Mouse (Mus musculus): Measurements from ENCODE around the gene Clpsl2. TPM values are rescaled to one million over a fixed set of nuclear protein-coding genes. Genes with fewer than 3 reads are reported as not detected.
"Not testable (repeated sequence)": the region's sequence is repeated elsewhere in the genome, so short reads cannot be mapped to it uniquely, and the experiment has no call there.

Gene Clpsl2
- polyA plus RNA-seq, 1 experiment from 2014 or later: not detected

DNA sequence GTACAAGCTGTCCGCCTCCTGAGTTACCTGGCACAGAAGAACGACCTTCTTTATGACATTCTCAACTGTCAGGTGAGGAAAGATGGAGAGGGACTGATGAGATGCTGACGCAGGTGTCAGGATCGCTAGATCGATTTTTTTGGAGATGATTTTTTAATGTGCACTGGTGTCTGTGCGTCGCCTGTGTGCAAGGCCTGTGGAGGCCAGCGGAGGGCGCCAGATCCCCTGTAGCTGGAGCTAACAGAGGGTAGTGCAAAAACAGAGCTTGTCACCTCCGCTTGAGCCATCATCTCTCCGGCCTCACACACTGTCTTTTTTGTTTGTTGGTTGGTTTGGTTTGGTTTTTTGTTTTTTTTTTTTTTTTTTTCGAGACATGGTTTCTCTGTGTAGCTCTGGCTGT lies 11.3 kb upstream of the Clpsl2 start:
- H3K4me1 ChIP-seq (ENCODE audit: control insufficient read depth, insufficient read depth, low read length): no peaks in the 10 kb centered on the region
- H3K9ac ChIP-seq (replicated peaks; ENCODE audit: low read depth, low read length): no peak overlapping the region
- no peaks in the 10 kb centered on the region for H3K9me3 ChIP-seq (ENCODE audit: control insufficient read depth, low read length)
- ATAC-seq (ENCODE audit: low read depth): no peak
- H3K27me3 ChIP-seq (ENCODE audit: control insufficient read depth, insufficient read depth, low read length): no peaks in the 10 kb centered on the region
- H3K36me3 ChIP-seq (ENCODE audit: control insufficient read depth, insufficient read depth, low read length): no peaks in the 10 kb centered on the region
- H3K4me2 ChIP-seq (ENCODE audit: low read depth, low read length): no peak overlapping the region
- H3K27ac ChIP-seq (ENCODE audit: low read depth, low read length): no peak overlapping the region
- no peak overlapping the region for H3K4me3 ChIP-seq (ENCODE audit: low read depth, low read length)
- 48% methylated on average over 12 of the region's 12 CpGs for WGBS

DNA sequence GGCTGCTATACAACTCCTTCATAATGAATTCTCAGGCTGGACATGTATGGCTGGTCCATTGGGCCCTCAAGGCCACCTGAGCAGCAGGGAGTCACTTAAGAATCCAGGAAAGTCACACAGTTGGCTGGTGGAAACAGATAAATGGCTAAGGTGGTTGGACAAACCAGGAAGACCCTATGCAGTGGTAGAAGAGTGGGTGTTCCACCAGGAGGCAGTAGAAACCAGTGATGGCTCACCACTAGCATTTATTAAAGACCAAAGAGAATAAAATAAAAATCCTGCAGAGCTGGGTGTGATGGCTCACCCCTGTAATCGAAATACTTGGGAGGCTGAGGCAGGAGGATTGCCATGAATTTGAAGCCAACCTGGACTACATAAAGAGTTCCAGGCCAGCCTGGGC lies 2.3 kb upstream of the Clpsl2 start:
- no peak overlapping the region for H3K4me3 ChIP-seq (ENCODE audit: low read depth, low read length)
- no peak overlapping the region for H3K4me2 ChIP-seq (ENCODE audit: low read depth, low read length)
- 73% methylated on average over 1 of the region's 1 CpGs for WGBS
- H3K4me1 ChIP-seq (ENCODE audit: control insufficient read depth, insufficient read depth, low read length): no peaks in the 10 kb centered on the region
- H3K27me3 ChIP-seq (ENCODE audit: control insufficient read depth, insufficient read depth, low read length): no peaks in the 10 kb centered on the region
- H3K27ac ChIP-seq (ENCODE audit: low read depth, low read length): no peak overlapping the region
- H3K36me3 ChIP-seq (ENCODE audit: control insufficient read depth, insufficient read depth, low read length): no peaks in the 10 kb centered on the region
- H3K9me3 ChIP-seq (ENCODE audit: control insufficient read depth, low read length): no peaks in the 10 kb centered on the region
- H3K9ac ChIP-seq (replicated peaks; ENCODE audit: low read depth, low read length): no peak overlapping the region
- no peak for ATAC-seq (ENCODE audit: low read depth)

DNA sequence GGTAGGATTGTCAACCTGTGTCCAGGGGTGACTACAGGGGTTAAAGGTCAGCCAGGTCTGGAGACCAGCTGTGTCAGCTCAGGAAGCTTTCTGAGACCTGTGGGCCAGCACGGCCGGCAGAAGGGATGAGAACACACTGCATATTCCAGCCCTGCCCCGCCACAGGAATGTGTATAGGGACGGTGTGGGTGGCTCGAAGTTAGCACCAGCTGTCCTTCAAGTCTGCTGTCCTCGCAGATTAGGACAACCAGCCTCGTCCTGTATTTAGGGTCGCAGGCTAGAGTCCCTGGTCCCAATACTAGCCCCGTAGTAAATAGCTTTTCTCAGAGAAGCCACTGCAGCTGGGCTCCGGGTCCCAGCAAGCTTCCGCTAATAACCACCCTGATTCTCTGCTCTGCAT lies 661 bp upstream of the Clpsl2 start:
- no peaks in the 10 kb centered on the region for H3K4me1 ChIP-seq (ENCODE audit: control insufficient read depth, insufficient read depth, low read length)
- H3K4me3 ChIP-seq (ENCODE audit: low read depth, low read length): no peak overlapping the region
- WGBS: 74% methylated on average over 11 of the region's 11 CpGs
- no peak overlapping the region for H3K9ac ChIP-seq (replicated peaks; ENCODE audit: low read depth, low read length)
- no peak overlapping the region for H3K27ac ChIP-seq (ENCODE audit: low read depth, low read length)
- H3K36me3 ChIP-seq (ENCODE audit: control insufficient read depth, insufficient read depth, low read length): no peaks in the 10 kb centered on the region
- no peaks in the 10 kb centered on the region for H3K27me3 ChIP-seq (ENCODE audit: control insufficient read depth, insufficient read depth, low read length)
- H3K9me3 ChIP-seq (ENCODE audit: control insufficient read depth, low read length): no peaks in the 10 kb centered on the region
- ATAC-seq (ENCODE audit: low read depth): no peak
- H3K4me2 ChIP-seq (ENCODE audit: low read depth, low read length): no peak overlapping the region

- Histone ChIP-seq H3K4me3 (ENCODE audit: low read depth, low read length) (no peak overlapping the region), H3K4me2 (ENCODE audit: low read depth, low read length) (no peak overlapping the region), H3K27ac (ENCODE audit: low read depth, low read length) (no peak overlapping the region), H3K4me1 (ENCODE audit: control insufficient read depth, insufficient read depth, low read length) (no peaks in the 10 kb centered on the region), H3K27me3 (ENCODE audit: control insufficient read depth, insufficient read depth, low read length) (no peaks in the 10 kb centered on the region), H3K36me3 (ENCODE audit: control insufficient read depth, insufficient read depth, low read length) (no peaks in the 10 kb centered on the region), H3K9ac (replicated peaks; ENCODE audit: low read depth, low read length) (no peak overlapping the region), H3K9me3 (ENCODE audit: control insufficient read depth, low read length) (no peaks in the 10 kb centered on the region)
- WGBS: 5% methylated on average over 14 of the region's 14 CpGs
- no peak for ATAC-seq (ENCODE audit: low read depth)
Measured at GRCm38 (mm10) chr17:28553040-28553793, 4.0 kb downstream of the Clpsl2 start.

- not testable (repeated sequence) for H3K4me2 ChIP-seq (ENCODE audit: low read depth, low read length); H3K4me1 ChIP-seq (ENCODE audit: control insufficient read depth, insufficient read depth, low read length); H3K27me3 ChIP-seq (ENCODE audit: control insufficient read depth, insufficient read depth, low read length); H3K4me3 ChIP-seq (ENCODE audit: low read depth, low read length); H3K27ac ChIP-seq (ENCODE audit: low read depth, low read length); H3K9me3 ChIP-seq (ENCODE audit: control insufficient read depth, low read length); H3K36me3 ChIP-seq (ENCODE audit: control insufficient read depth, insufficient read depth, low read length); H3K9ac ChIP-seq (replicated peaks; ENCODE audit: low read depth, low read length); ATAC-seq (ENCODE audit: low read depth)
- WGBS: 94% methylated on average over 4 of the region's 4 CpGs
Measured at GRCm38 (mm10) chr17:28554021-28554420, 4.8 kb downstream of the Clpsl2 start.

DNA sequence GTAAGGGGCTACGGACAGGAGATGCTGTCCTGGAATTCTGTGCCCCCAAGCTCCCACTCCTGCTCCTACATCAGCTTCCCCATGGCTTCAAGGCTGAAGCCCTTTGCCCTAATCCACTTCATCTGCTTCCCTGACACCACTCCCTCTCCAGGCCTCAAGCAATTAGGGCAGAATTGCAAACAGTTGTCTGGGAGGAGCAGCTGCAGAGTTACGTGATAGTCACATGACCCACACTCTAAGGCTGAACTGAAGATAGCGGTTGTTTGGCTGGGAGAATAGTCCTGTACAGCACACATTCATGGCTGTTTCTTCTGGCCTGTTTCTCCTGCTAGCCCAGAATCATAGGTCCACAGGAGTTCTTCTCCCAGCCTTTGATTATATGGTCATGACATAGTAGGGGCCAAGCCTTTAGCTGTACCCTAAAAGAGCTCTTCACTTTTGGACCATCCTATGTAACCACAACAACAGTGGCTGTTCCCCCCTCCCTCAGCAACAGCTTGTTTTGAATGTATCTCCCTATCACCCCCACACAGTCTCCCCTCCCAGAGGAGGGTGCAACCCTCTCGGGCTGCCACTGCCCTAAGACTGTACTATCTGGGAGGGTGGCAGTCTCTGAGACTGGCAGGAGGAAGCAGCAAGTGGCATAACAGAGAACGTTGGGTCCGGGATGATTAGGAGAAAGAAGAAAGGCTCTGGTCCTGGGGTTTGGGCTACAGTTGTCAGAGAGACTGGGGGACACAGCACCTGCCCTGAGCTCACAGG lies 7.6 kb downstream of the Clpsl2 start:
- H3K9me3 ChIP-seq (ENCODE audit: control insufficient read depth, low read length): no peaks in the 10 kb centered on the region
- H3K9ac ChIP-seq (replicated peaks; ENCODE audit: low read depth, low read length): no peak overlapping the region
- no peak overlapping the region for H3K4me2 ChIP-seq (ENCODE audit: low read depth, low read length)
- no peaks in the 10 kb centered on the region for H3K4me1 ChIP-seq (ENCODE audit: control insufficient read depth, insufficient read depth, low read length)
- 58% methylated on average over 6 of the region's 6 CpGs for WGBS
- H3K27me3 ChIP-seq (ENCODE audit: control insufficient read depth, insufficient read depth, low read length): no peaks in the 10 kb centered on the region
- no peak overlapping the region for H3K27ac ChIP-seq (ENCODE audit: low read depth, low read length)
- ATAC-seq (ENCODE audit: low read depth): no peak
- no peak overlapping the region for H3K4me3 ChIP-seq (ENCODE audit: low read depth, low read length)
- H3K36me3 ChIP-seq (ENCODE audit: control insufficient read depth, insufficient read depth, low read length): no peaks in the 10 kb centered on the region

DNA sequence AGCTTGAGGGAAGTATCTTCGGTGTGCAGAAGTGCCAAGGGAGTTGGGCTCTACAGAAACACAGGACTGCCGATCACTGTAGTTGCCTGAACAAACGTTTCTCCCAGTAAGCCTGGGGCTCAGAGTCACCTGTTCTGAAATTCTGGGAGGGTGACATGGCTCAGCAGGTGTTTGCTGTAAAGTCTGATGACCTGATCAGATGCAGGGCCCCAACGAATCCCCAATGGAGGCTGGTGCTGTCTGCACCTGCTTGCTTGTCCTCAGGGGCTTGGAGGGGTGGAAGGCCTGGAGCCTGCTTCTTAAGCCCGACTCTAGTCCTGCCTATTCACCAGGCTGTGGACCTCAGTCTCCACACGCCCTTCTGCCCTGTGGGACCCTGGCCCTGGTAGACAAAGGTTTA lies 8.6 kb downstream of the Clpsl2 start:
- 76% methylated on average over 6 of the region's 6 CpGs for WGBS
- H3K27me3 ChIP-seq (ENCODE audit: control insufficient read depth, insufficient read depth, low read length): no peaks in the 10 kb centered on the region
- no peak for ATAC-seq (ENCODE audit: low read depth)

DNA sequence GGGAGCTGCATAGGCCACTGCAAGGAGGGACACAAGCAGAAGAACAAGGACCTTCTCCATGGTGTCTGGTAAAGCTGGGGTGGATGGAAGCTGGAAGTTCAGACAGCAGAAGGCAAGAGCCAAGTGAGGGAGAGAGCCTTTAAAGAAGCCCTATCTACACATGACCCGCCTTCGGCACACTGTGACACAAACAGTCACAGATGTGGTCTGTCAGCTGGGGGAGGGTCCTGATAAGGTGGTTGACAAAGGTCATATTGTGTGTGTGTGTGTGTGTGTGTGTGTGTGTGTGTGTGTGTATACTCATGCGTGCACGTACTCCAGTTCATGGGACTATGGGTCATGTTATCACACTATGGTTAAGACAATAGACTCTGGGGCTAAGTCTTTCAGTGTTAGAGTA lies 11.4 kb downstream of the Clpsl2 start, which contains the start of gene Clps:
Gene Clps, minus strand, starts transcription at position 169 of the 400 bp plus-strand sequence.
- no peaks in the 10 kb centered on the region for H3K27me3 ChIP-seq (ENCODE audit: control insufficient read depth, insufficient read depth, low read length)
- H3K4me2 ChIP-seq (ENCODE audit: low read depth, low read length): no peak within 1 kb of the TSS
- no peaks in the 10 kb centered on the region for H3K36me3 ChIP-seq (ENCODE audit: control insufficient read depth, insufficient read depth, low read length)

More for the DNA sequence above, 8.6 kb downstream of the Clpsl2 start:
- no peak overlapping the region for H3K27ac ChIP-seq (ENCODE audit: low read depth, low read length)
- H3K4me3 ChIP-seq (ENCODE audit: low read depth, low read length): no peak overlapping the region
- no peaks in the 10 kb centered on the region for H3K4me1 ChIP-seq (ENCODE audit: control insufficient read depth, insufficient read depth, low read length)
- H3K36me3 ChIP-seq (ENCODE audit: control insufficient read depth, insufficient read depth, low read length): no peaks in the 10 kb centered on the region
- no peaks in the 10 kb centered on the region for H3K9me3 ChIP-seq (ENCODE audit: control insufficient read depth, low read length)
- H3K4me2 ChIP-seq (ENCODE audit: low read depth, low read length): no peak overlapping the region
- H3K9ac ChIP-seq (replicated peaks; ENCODE audit: low read depth, low read length): no peak overlapping the region

DNA sequence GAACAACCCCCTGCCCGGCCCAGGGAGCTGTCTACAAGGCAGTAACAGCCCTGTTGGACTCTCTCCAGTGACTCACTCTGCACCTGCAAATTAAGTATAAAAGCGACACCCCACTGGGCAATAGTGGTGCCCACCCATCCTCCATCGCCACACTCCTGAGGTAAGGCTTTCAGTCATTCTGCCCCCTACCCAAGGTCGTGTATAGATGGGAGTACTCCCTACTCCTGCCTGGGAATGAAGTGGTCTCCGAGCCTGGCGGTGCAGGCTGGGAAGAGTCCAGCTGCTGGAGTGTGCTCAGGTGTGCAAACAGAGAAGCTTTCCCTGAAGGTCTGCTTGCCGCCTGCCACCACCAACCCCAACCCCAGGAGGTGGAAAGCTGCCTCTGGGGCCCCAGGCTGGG lies 12.4 kb downstream of the Clpsl2 start:
- H3K27me3 ChIP-seq (ENCODE audit: control insufficient read depth, insufficient read depth, low read length): no peaks in the 10 kb centered on the region
- H3K9me3 ChIP-seq (ENCODE audit: control insufficient read depth, low read length): no peaks in the 10 kb centered on the region
- H3K9ac ChIP-seq (replicated peaks; ENCODE audit: low read depth, low read length): no peak overlapping the region
- H3K36me3 ChIP-seq (ENCODE audit: control insufficient read depth, insufficient read depth, low read length): no peaks in the 10 kb centered on the region
- 68% methylated on average over 7 of the region's 7 CpGs for WGBS
- H3K27ac ChIP-seq (ENCODE audit: low read depth, low read length): no peak overlapping the region
- no peak overlapping the region for H3K4me2 ChIP-seq (ENCODE audit: low read depth, low read length)
- no peak overlapping the region for H3K4me3 ChIP-seq (ENCODE audit: low read depth, low read length)
- H3K4me1 ChIP-seq (ENCODE audit: control insufficient read depth, insufficient read depth, low read length): no peaks in the 10 kb centered on the region
- ATAC-seq (ENCODE audit: low read depth): no peak

More for the DNA sequence above, 11.4 kb downstream of the Clpsl2 start, which contains the start of gene Clps:
- WGBS: 95% methylated on average over 4 of the region's 4 CpGs
- H3K4me3 ChIP-seq (ENCODE audit: low read depth, low read length): no peak within 1 kb of the TSS
- H3K9ac ChIP-seq (replicated peaks; ENCODE audit: low read depth, low read length): no peak within 1 kb of the TSS
- no peaks in the 10 kb centered on the region for H3K4me1 ChIP-seq (ENCODE audit: control insufficient read depth, insufficient read depth, low read length)
- ATAC-seq (ENCODE audit: low read depth): no peak
- H3K27ac ChIP-seq (ENCODE audit: low read depth, low read length): no peak within 1 kb of the TSS
- no peaks in the 10 kb centered on the region for H3K9me3 ChIP-seq (ENCODE audit: control insufficient read depth, low read length)

Data from neural tube, embryonic 14.5 days (tissue).